Mouse (Mus musculus) brown adipose tissue, adult 24 weeks (tissue): Measurements from ENCODE around the gene Slc16a11. TPM values are rescaled to one million over a fixed set of nuclear protein-coding genes. Genes with fewer than 3 reads are reported as not detected.

Experiments
- H3K27ac ChIP-seq: fragments of 200-500 bp; replicated peaks from 2 replicates; pipeline ENCODE4 v1.5.1; 2012; ENCODE audit warnings: low read depth, mild to moderate bottlenecking, low read length
- H3K4me1 ChIP-seq: fragments of 200-500 bp; 2 replicates; pipeline ENCODE4 v1.6.1; 2012; ENCODE audit warnings: low read length, mixed read lengths; ENCODE audit not compliant: control insufficient read depth, insufficient read depth, insufficient read length
- H3K4me3 ChIP-seq: fragments of 200-500 bp; 2 replicates; pipeline ENCODE4 v1.5.1; 2012; ENCODE audit warnings: low read depth, mild to moderate bottlenecking, low read length, moderate library complexity; ENCODE audit not compliant: insufficient read depth
- polyA plus RNA-seq: library from polyadenylated mRNA; stranded (reverse); fragments of >200 nt; gene quantifications from 2 replicates; pipeline ENCODE4 v1.2.4, GENCODE M21; 2012; ENCODE audit not compliant: missing spikeins, insufficient read depth, insufficient read length

The Slc16a11 gene
- polyA plus RNA-seq, 1 experiment = not detected

DNA sequence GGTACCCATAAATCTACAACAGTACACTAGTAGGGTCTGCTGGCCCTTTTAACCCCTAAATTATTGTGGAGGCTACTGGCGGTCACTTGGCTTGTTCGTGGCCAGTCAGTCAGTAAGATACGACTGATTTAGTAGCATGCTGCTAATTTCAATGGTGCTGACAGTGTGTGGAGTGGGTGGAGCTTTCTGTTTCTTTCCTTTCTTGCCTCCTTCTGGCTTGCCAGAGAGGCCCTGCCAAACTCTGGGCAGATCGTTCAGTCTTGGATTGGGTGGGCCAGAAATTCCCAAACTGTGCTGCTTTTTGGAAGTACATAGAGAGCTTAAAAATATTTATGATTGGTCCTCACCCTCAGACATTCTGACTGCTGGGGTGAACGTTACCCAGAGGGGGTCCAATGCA, 14.6 kb downstream of the Slc16a11 start:
- peaks cover 3% of the 10 kb centered on the region; the same call in 1 of the 2 replicates for H3K4me1 ChIP-seq
- H3K4me3 ChIP-seq = peak overlapping the region; percentile 64
- H3K27ac ChIP-seq = peak overlapping the region; percentile 95

DNA sequence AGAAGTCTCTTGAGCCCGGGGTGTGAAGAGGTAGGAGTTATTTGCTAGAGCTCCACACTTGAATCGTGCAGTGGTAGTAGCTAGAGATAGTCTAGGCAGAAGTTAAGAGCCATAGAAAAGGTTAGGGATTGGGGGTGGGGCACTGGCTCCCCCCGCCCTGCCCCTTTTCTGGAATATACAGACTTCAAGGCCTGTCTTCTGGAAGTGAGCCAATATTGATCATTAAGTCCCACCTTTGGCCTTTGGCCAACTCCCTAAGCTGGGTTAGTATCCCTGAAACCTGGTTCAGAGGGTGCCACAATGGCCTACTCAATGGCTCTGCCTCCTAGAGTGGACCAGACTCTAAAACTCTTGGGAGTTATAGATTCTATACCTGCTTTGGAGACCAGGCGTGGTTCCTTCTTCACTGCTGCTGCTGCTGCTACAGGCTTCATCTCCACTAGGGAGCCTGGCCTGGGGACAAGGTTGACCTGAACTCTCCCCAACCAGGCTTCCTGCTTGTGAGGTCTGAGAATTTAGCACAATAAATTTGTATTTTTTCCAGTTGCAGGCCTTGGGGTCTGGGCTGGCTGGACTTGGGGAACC, 15.2 kb downstream of the Slc16a11 start:
- H3K27ac ChIP-seq = peak overlapping the region; percentile 95
- peaks cover 3% of the 10 kb centered on the region; the same call in 1 of the 2 replicates for H3K4me1 ChIP-seq
- peak overlapping the region; percentile 64 for H3K4me3 ChIP-seq

DNA sequence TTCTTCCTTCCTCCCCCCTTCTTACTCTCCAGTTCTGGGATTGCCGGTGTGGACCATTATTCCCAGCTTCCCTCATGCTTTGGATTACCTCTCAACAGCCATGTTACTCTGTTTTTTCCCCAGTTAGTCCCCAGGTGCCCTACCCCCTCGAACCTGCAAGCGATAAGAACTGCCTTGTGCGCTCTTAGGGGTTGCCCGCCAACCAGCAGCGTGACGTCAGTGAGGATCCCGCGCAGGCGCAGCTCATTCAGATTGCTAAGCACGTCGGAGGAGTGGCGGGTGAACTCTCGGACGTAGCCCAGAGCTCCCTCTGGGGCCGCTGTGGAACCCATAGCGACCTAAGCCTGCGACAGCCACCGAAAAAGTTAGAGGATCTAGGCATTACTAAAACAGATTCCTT, 16.3 kb downstream of the Slc16a11 start:
- peak overlapping the region; percentile 64 for H3K4me3 ChIP-seq
- H3K4me1 ChIP-seq = no peaks in the 10 kb centered on the region
- H3K27ac ChIP-seq = peak overlapping the region; percentile 95

DNA sequence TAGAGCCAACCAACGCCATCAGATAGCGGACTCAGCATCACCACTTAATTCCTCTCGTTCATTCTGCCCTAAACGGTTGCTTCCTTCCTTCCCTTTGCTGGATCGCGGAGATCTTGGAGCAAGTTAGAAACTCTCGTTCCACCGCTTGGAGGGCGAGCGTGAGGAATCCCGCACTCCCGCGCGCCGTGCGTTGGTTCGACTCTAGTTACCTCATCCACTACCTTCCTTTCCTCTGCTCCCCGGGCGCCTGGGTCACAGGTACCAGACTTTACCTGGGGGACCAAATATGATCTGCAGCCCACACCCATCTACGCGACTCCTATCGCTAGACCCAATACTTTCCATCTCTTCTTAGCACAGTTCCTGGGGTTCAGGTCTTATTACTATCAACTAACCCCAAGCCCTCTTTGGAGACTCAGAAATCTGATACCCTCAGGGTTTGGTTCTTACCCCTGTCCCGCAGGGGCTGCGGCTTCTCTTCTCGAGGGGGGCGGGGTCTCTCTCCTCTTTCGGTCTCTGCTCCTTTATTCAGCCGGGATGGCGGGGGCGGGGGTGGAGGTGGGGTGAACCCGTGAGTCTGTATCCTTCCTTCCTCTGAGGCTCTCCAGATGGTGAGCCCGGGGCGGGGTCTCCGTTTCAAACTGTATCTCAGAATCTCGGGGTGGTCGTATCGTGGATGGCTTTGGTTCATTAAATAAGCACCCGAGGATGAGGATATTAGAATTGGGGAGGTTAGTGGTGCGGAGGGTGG, 16.9 kb downstream of the Slc16a11 start, which contains the start of gene Bcl6b:
TSS of gene Bcl6b (minus strand) at position 539 of the 751 bp plus-strand sequence.
- peak within 1 kb of the TSS; percentile 65 for H3K4me3 ChIP-seq
- no peaks in the 10 kb centered on the region for H3K4me1 ChIP-seq
- peak within 1 kb of the TSS; percentile 99 for H3K27ac ChIP-seq

DNA sequence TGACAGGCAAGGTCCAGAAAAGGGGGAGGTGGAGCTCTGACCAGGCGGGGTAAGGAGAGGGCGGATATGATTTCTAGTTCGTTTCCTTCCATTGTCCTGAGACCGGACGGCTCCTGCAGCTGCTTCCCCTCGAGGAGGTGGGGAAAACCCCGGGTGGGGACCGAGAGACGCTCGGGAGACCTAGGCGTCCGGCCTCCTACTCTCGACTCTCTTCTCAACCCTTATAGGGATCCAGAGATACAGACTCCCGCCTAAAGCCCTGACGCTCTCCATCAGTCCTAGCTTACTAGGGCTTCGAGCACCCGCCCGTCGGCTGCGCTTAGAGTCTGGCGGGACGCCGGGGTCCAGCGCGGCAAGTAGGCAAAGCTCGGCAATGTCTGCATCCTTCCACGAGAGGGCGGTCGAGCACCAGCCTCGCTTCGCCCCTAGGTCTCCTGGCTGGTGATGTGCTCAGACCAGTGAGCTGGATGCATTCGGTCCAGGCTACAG, 17.7 kb downstream of the Slc16a11 start:
- Histone ChIP-seq H3K27ac (peak overlapping the region; percentile 99), H3K4me3 (peak overlapping the region; percentile 65), H3K4me1 (no peaks in the 10 kb centered on the region; the same call in 1 of the 2 replicates)

DNA sequence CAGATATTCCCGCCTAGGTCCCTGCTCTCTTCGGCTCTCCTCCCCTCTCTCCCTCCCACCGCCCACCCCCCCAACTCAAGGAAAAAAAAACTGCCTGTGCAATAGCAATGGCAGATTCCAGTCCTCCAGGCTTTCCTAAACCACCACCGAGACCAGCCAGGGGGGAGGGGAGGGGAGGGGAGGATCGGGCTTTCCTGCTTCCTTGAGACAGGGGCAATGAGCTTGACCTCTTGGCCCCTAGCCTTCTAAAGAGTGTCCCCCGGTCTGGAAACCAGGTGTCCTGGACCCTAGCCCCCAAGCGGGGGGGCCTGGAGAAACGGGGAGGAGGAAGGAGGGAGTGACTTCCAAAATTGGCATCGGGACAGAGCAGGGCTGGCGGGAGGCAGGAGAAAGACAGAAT, 20.0 kb downstream of the Slc16a11 start:
- Histone ChIP-seq H3K4me3 (peak overlapping the region; percentile 83), H3K27ac (peak overlapping the region; percentile 94), H3K4me1 (no peaks in the 10 kb centered on the region; the same call in 1 of the 2 replicates)

DNA sequence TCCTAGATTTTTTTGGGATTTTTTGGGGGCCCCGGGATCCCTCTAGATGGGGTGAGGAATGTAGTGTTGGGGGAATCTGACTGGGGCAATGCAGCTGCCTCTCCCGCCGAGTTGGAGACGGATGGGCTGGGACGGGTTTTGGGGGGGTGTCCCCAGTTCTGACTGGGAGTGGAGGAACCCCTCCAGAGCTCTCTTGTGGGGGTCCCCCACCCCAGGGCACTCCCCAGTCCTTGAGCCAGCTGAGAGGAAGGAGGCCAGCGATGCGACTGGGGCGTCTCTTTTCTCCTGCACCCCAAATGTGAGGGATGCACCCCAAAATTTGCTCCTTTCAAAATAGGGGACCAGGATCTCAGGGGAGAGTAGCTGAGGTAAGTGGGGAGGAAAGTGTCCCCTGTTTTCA, 20.5 kb downstream of the Slc16a11 start:
- Histone ChIP-seq H3K27ac (peak overlapping the region; percentile 89), H3K4me3 (peak overlapping the region; percentile 83), H3K4me1 (no peaks in the 10 kb centered on the region; the same call in 1 of the 2 replicates)

DNA sequence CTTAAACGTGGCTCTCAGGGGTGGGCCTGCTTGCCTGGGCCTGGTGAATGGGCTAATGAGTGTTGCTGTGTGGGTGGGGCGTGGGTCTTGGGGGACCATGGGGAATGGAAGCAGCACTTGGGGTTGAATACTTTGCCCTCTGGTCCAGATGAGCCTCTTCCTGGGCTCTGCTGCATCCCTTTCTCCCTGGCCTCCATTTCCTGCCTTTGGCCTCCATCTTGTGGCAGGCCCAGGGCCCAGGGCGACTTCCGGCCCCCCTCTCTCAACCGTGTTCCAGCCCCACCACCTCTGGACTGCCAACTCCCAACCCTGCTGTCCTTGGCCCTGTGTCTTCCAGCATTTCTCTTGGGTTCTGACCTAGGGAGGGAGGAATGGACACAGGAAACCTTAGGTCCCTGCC, 21.5 kb downstream of the Slc16a11 start:
- Histone ChIP-seq H3K4me3 (peak overlapping the region; percentile 83), H3K4me1 (peaks cover 2% of the 10 kb centered on the region; the same call in 1 of the 2 replicates), H3K27ac (peak overlapping the region; percentile 89)

DNA sequence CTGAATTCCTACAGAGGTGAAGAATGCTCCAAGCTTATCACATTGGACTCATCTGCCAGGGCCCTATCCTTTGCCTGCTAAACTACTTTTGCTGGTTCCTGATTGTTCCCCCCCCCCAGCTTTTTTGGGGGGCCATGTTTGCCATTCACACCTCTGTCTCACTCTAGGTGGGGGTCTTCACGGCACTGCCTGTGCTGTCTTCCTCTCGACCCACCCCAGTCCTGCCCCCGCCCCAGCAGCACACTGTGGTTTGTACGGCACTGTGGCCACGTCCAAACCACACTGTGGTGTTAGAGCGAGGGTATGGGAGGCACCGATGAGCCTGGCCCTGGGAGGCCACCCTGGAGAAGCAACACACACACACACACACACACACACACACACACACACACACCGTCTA, 21.9 kb downstream of the Slc16a11 start:
- Histone ChIP-seq H3K4me1 (peaks cover 2% of the 10 kb centered on the region; the same call in 1 of the 2 replicates), H3K27ac (peak overlapping the region; percentile 89), H3K4me3 (peak overlapping the region; percentile 83)

DNA sequence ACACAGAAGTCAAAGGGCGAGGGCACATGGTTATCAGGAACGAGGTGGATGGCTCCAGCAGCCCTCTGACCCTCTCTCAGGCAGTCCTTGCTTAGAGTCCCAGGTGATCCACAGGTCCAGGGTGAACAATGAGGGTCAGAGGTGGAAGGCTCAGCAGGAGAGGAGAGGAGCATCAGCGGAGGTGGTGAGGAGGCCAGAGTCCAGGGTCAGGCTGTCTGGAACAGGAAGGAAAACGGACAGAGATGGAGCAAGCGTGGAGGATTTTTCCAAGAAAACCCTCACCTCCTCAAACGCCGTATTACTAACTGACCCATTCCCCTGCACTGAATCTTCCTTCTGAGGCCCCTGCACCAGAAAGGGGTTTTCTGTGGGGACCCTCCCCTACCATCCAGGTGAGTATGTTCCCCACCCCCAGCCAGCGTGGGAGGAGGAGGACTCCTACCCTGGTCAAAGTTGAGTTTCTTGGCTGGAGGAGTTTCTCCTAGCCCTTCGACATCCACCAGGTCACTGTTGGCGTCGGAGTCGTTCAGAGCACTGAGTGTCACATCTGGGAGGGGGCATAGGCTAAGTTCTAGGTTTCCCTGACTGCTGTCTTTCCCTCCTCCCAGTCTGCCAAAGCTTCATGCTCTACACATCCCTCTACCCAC, 22.8 kb downstream of the Slc16a11 start:
- no peak overlapping the region for H3K27ac ChIP-seq
- peaks cover 2% of the 10 kb centered on the region; the same call in 1 of the 2 replicates for H3K4me1 ChIP-seq
- H3K4me3 ChIP-seq = no peak overlapping the region

DNA sequence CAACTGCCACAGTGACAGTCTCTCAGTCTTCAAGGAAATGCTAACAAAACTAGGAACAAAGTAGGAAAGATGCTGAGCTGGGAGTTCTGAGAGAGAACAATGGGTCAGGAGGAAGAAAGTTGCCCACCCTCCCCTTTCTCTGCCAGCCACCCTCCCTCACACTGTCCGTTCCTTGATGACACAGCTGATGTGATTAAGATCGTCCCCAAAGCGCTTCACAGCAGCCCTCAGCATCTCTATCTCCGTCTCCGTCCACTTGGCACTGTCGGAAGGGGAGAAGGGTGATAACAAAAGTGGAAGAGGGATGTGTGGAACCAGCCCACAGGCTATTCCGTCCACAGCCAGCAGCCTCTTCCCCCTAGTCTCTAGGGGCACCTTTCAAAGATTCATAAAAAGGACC, 24.2 kb downstream of the Slc16a11 start:
- Histone ChIP-seq H3K4me1 (peaks cover 2% of the 10 kb centered on the region; the same call in 1 of the 2 replicates), H3K4me3 (peak overlapping the region; percentile 91), H3K27ac (peak overlapping the region; percentile 94)

DNA sequence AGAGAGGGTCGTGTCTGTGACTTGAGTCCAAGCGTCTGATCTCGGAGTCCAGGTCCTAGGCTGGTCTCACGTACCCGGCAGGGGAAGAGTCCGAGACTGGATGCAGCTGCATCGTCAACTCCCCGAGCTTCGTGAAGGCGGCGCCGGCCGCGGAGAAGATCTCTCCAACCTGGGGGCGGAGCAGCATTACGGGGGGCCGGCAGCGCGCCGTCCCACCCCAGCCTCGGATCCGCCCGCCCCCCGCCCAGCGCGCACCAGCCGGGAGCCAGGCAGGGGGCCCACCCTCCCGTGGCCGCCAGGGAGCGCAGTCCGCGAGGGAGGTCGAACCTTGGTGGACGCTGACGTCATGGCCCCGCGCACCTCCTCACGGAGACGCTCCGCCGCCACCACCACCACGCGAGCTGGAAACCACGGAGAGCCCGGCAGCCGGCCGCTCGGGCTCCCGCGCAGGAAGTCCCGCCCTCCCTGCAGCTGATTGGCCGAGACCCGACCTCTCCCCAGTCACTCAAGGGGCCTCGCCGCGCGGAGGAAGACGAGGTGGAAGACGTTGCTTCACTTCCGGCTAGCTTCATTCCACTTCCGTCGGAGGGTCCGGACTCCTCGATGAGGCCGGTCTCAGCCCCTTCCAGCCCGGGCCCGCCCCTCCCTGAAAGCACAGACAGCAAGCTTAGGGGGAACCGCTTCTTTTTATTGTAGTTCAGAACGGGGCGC, 25.1 kb downstream of the Slc16a11 start, which contains the start of gene 0610010K14Rik:
TSS of gene 0610010K14Rik (minus strand) at position 458 of the 711 bp plus-strand sequence.
- Histone ChIP-seq H3K27ac (peak within 1 kb of the TSS; percentile 94), H3K4me3 (peak within 1 kb of the TSS; percentile 91), H3K4me1 (peaks cover 2% of the 10 kb centered on the region; the same call in 1 of the 2 replicates)

DNA sequence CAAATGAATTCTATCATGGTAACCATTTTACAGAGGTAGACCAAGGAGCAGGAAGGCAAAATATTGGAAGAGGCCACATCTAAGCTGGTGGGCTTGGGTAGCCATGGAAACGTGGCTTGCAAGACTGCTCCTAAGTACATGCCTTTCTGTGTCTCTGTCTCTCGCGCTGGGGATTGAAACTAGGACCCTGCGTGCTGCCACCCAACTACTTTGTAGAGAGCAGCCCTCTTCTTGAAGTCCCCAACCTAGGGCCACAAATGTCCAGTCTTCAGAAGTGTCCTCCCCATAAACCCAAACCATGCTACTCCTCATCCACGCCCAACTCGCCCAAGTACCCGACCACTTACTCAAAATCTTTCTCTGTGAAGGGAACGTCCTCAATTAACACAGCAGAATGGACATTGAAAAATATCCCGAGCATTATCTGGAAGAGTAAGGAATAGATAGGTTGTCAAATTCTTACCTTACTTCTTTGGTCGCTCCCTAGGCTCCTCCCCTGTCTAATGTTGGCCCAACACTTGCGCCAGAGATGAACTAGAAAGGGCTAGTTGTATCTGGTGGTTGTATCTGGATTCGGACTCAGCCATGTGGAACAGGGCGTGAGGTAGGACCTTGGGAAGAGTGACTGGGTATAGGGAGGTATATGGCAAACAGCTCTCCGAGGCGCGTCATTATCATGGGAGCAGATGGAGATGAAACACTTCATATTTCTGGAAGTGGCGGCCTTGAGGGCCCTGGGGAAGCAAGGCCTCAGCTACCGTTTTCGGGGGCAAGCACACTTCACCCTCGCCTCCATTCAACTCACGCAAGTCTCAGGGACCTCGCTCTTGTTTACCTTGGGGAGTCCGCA, 26.3 kb downstream of the Slc16a11 start:
- H3K4me1 ChIP-seq = peaks cover 2% of the 10 kb centered on the region; the same call in 1 of the 2 replicates
- H3K4me3 ChIP-seq = peak overlapping the region; percentile 91
- peak overlapping the region; percentile 93 for H3K27ac ChIP-seq
